Mouse (Mus musculus) thymus, postnatal 0 days (tissue): ENCODE results near the gene Krtap4-6. TPM values are rescaled to one million over a fixed set of nuclear protein-coding genes. Genes with fewer than 3 reads are reported as not detected.

ENCODE experiments used
- polyA plus RNA-seq: library from polyadenylated mRNA; unstranded; fragments of >200 nt; fragmentation: Nextera tagmentation; extraction: Ambion mirVana; gene quantifications from 2 replicates; pipeline ENCODE4 v1.2.1, GENCODE M21; 2015

Krtap4-6 gene
- polyA plus RNA-seq, 1 experiment from 2014 or later: not detected

Other genes with a start within 250 kb of the Krtap4-6 start
- 0.52 and 0.63 TPM in 2 replicates for gene Krt12, start 243.7 kb downstream of the Krtap4-6 start, polyA plus RNA-seq
- 1.6 TPM in 2 replicates for gene Krt20, start 227.8 kb downstream of the Krtap4-6 start, polyA plus RNA-seq
- gene Krt23, start 172.8 kb downstream of the Krtap4-6 start, polyA plus RNA-seq: 1.8 and 2.4 TPM in 2 replicates
- gene Krt39, start 144.6 kb downstream of the Krtap4-6 start, polyA plus RNA-seq: not detected in 2 replicates
- not detected in 2 replicates for gene Krt40, start 122.8 kb downstream of the Krtap4-6 start, polyA plus RNA-seq
- gene Krtap3-3, start 115.1 kb downstream of the Krtap4-6 start, polyA plus RNA-seq: 0.33 TPM in 1 of 2 replicates, not detected in the other
- not detected in 2 replicates for gene Krtap3-2, start 109.1 kb downstream of the Krtap4-6 start, polyA plus RNA-seq
- gene Gm11939, start 106.5 kb downstream of the Krtap4-6 start, polyA plus RNA-seq: not detected in 2 replicates
- not detected in 2 replicates for gene Krtap3-1, start 99.3 kb downstream of the Krtap4-6 start, polyA plus RNA-seq
- gene Krtap1-5, start 84.9 kb downstream of the Krtap4-6 start, polyA plus RNA-seq: not detected in 2 replicates
- not detected in 2 replicates for gene Krtap1-4, start 82.3 kb downstream of the Krtap4-6 start, polyA plus RNA-seq
- not detected in 2 replicates for gene Krtap1-3, start 74.6 kb downstream of the Krtap4-6 start, polyA plus RNA-seq
- not detected in 2 replicates for gene Krtap9-3, start 67.9 kb downstream of the Krtap4-6 start, polyA plus RNA-seq
- not detected in 2 replicates for gene Gm11938, start 62.7 kb downstream of the Krtap4-6 start, polyA plus RNA-seq
- gene Gm11937, start 55.8 kb downstream of the Krtap4-6 start, polyA plus RNA-seq: not detected in 2 replicates
- not detected in 2 replicates for gene Krtap2-4, start 51.1 kb downstream of the Krtap4-6 start, polyA plus RNA-seq
- gene Gm11562, start 45.5 kb downstream of the Krtap4-6 start, polyA plus RNA-seq: 0.27 TPM in 1 of 2 replicates, not detected in the other
- gene Krtap4-1, start 37.7 kb downstream of the Krtap4-6 start, polyA plus RNA-seq: not detected in 2 replicates
- not detected in 2 replicates for gene Krtap4-2, start 30.9 kb downstream of the Krtap4-6 start, polyA plus RNA-seq
- not detected in 2 replicates for gene Krtap4-7, start 21.9 kb downstream of the Krtap4-6 start, polyA plus RNA-seq
- gene Gm11555, start 15.7 kb downstream of the Krtap4-6 start, polyA plus RNA-seq: not detected in 2 replicates
- gene Gm11563, start 7.0 kb downstream of the Krtap4-6 start, polyA plus RNA-seq: not detected in 2 replicates
- not detected in 2 replicates for gene Gm14190, start 24.8 kb upstream of the Krtap4-6 start, polyA plus RNA-seq
- not detected in 2 replicates for gene Gm14180, start 68.3 kb upstream of the Krtap4-6 start, polyA plus RNA-seq
- not detected in 2 replicates for gene Gm11595, start 107.0 kb upstream of the Krtap4-6 start, polyA plus RNA-seq
- not detected in 2 replicates for gene Krtap4-8, start 114.7 kb upstream of the Krtap4-6 start, polyA plus RNA-seq
- not detected in 2 replicates for gene Krtap4-9, start 119.2 kb upstream of the Krtap4-6 start, polyA plus RNA-seq
- not detected in 2 replicates for gene Gm11596, start 127.5 kb upstream of the Krtap4-6 start, polyA plus RNA-seq
- not detected in 2 replicates for gene Gm11569, start 133.0 kb upstream of the Krtap4-6 start, polyA plus RNA-seq
- not detected in 2 replicates for gene Gm11554, start 138.5 kb upstream of the Krtap4-6 start, polyA plus RNA-seq
- not detected in 2 replicates for gene Krtap4-13, start 143.9 kb upstream of the Krtap4-6 start, polyA plus RNA-seq
- gene Gm11564, start 149.7 kb upstream of the Krtap4-6 start, polyA plus RNA-seq: not detected in 2 replicates
- not detected in 2 replicates for gene 2300003K06Rik, start 172.1 kb upstream of the Krtap4-6 start, polyA plus RNA-seq
- gene Krtap4-16, start 185.6 kb upstream of the Krtap4-6 start, polyA plus RNA-seq: not detected in 2 replicates
- gene Gm11568, start 192.0 kb upstream of the Krtap4-6 start, polyA plus RNA-seq: not detected in 2 replicates
- not detected in 2 replicates for gene Gm11559, start 198.5 kb upstream of the Krtap4-6 start, polyA plus RNA-seq
- not detected in 2 replicates for gene Krtap9-1, start 207.4 kb upstream of the Krtap4-6 start, polyA plus RNA-seq
- not detected in 2 replicates for gene Gm11567, start 213.2 kb upstream of the Krtap4-6 start, polyA plus RNA-seq
- gene Krtap31-1, start 242.0 kb upstream of the Krtap4-6 start, polyA plus RNA-seq: not detected in 2 replicates
- 0.14 TPM in 1 of 2 replicates, not detected in the other for gene Gm11565, start 248.8 kb upstream of the Krtap4-6 start, polyA plus RNA-seq